Mouse (Mus musculus): ENCODE measurements around the gene Dcaf5. TPM values are rescaled to one million over a fixed set of nuclear protein-coding genes. Genes with fewer than 3 reads are reported as not detected.
A peak's percentile ranks its signal among the peaks of the same experiment; 100 is the strongest.

The Dcaf5 gene
- total RNA-seq, 2 experiments from 2014 or later: 30.9 to 35.0 TPM

Small RNAs within 50 kb of the gene (microRNA-seq; reads per million reads assigned to microRNA genes)
- 220 reads per million, percentile 55 among the genes with 10 or more reads in this experiment for gene Mir1843a

Other genes with a start within 250 kb of the Dcaf5 start
- gene Actn1, start 176.2 kb downstream of the Dcaf5 start, total RNA-seq (2021): 10 to 100 TPM; 49.3 to 53.7 TPM
- 10 to 100 TPM; 17.0 to 17.5 TPM for gene Exd2, start 26.5 kb upstream of the Dcaf5 start, total RNA-seq (2021)
- 10 to 100 TPM; 16.3 to 16.8 TPM for gene Galnt16, start 81.7 kb upstream of the Dcaf5 start, total RNA-seq (2021)
- gene Slc39a9, start 207.3 kb upstream of the Dcaf5 start, total RNA-seq (2021): 10 to 100 TPM; 33.8 to 38.6 TPM
- gene Erh, start 207.7 kb upstream of the Dcaf5 start, total RNA-seq (2021): 10 to 100 TPM; 57.2 to 68.1 TPM

All from adrenal gland, postnatal 10 days (tissue).